Comparison of ENCODE assay signal across 8 mouse cellular contexts in genomic region chr5:76183750-76184261, GRCm38 (mm10). TPM values are rescaled to one million over a fixed set of nuclear protein-coding genes. Genes with fewer than 3 reads are reported as not detected.
DNase-seq lines count a peak whose midpoint lies in the region; ATAC-seq lines count a peak whose summit lies in the region.

Gene Tmem165, plus strand, starts transcription at chr5:76183880.

- no peaks in the 10 kb centered on the region for H3K4me1 ChIP-seq in brown adipose tissue, adult 24 weeks (ENCODE audit: control insufficient read depth, insufficient read depth, insufficient read length, low read length)
- peaks cover 13 to 51% of the 10 kb centered on the region in 2 experiments for H3K4me1 ChIP-seq in heart, embryonic 14.5 days (ENCODE audit: control insufficient read depth in 2 of 2, insufficient read depth in 2 of 2, low read length in 2 of 2)
- peaks cover 42% of the 10 kb centered on the region for H3K4me1 ChIP-seq in liver, embryonic 13.5 days (replicated peaks)
- peaks cover 15% of the 10 kb centered on the region for H3K4me1 ChIP-seq in stomach, embryonic 16.5 days (ENCODE audit: control insufficient read depth, insufficient read depth, low read length)

- H3K9me3 ChIP-seq in heart, embryonic 14.5 days (ENCODE audit: control insufficient read depth, low read length): no peaks in the 10 kb centered on the region
- no peaks in the 10 kb centered on the region for H3K9me3 ChIP-seq in liver, embryonic 13.5 days (replicated peaks)
- no peaks in the 10 kb centered on the region for H3K9me3 ChIP-seq in stomach, embryonic 16.5 days (replicated peaks; ENCODE audit: control insufficient read depth, low read length)

- peaks cover 12% of the 10 kb centered on the region for H3K36me3 ChIP-seq in heart, embryonic 14.5 days (ENCODE audit: control insufficient read depth, insufficient read depth, low read length)
- no peaks in the 10 kb centered on the region for H3K36me3 ChIP-seq in liver, embryonic 13.5 days
- H3K36me3 ChIP-seq in stomach, embryonic 16.5 days (ENCODE audit: control insufficient read depth, insufficient read depth, low read length): no peaks in the 10 kb centered on the region

- peak; percentile 94 for DNase-seq in CD4-positive, CD25-positive, alpha-beta regulatory T cell, adult 2 months (ENCODE audit: low read depth, low spot score)
- DNase-seq in fibroblast of lung, adult 2 months (ENCODE audit: low read depth): peak; percentile 70
- DNase-seq in kidney, postnatal 14 days: peak; percentile 96
- peak; percentile 90 for DNase-seq in liver, embryonic 13.5 days
- DNase-seq in neural tube, embryonic 10.5 days (ENCODE audit: extremely low spot score, low spot score): peak; percentile 93

- peak within 1 kb of the TSS; percentile 81 for H3K4me2 ChIP-seq in heart, embryonic 14.5 days (ENCODE audit: low read length)
- peak within 1 kb of the TSS; percentile 95 for H3K4me2 ChIP-seq in liver, embryonic 13.5 days
- H3K4me2 ChIP-seq in stomach, embryonic 16.5 days (ENCODE audit: low read depth, low read length): peak within 1 kb of the TSS; percentile 61

- peak within 1 kb of the TSS; percentile 96 for H3K9ac ChIP-seq in heart, embryonic 14.5 days (ENCODE audit: low read length)
- H3K9ac ChIP-seq in liver, embryonic 13.5 days: peak within 1 kb of the TSS; percentile 95
- peak within 1 kb of the TSS; percentile 98 for H3K9ac ChIP-seq in stomach, embryonic 16.5 days (ENCODE audit: low read length)

- H3K4me3 ChIP-seq in brown adipose tissue, adult 24 weeks (ENCODE audit: insufficient read depth, low read depth, low read length): peak within 1 kb of the TSS; percentile 86
- H3K4me3 ChIP-seq in heart, embryonic 14.5 days (ENCODE audit: control insufficient read depth in 1 of 2, insufficient read depth in 1 of 2, low read depth in 1 of 2, low read length in 2 of 2): peak within 1 kb of the TSS; percentile 85 to 97
- peak within 1 kb of the TSS; percentile 95 for H3K4me3 ChIP-seq in liver, embryonic 13.5 days (replicated peaks)
- peak within 1 kb of the TSS; percentile 94 for H3K4me3 ChIP-seq in stomach, embryonic 16.5 days (replicated peaks; ENCODE audit: low read length)

- 0% methylated on average over 48 of the region's 62 CpGs for WGBS in heart, embryonic 14.5 days
- WGBS in liver, embryonic 13.5 days (ENCODE audit: insufficient replicate concordance): under 1% methylated on average over 62 of the region's 62 CpGs
- under 1% methylated on average over 62 of the region's 62 CpGs for WGBS in stomach, embryonic 16.5 days

- no peaks in the 10 kb centered on the region for H3K27me3 ChIP-seq in heart, embryonic 14.5 days (ENCODE audit: control insufficient read depth, insufficient read depth, low read length)
- peaks cover 5% of the 10 kb centered on the region; the same call in 1 of the 2 replicates for H3K27me3 ChIP-seq in liver, embryonic 13.5 days
- H3K27me3 ChIP-seq in stomach, embryonic 16.5 days (ENCODE audit: control insufficient read depth, insufficient read depth, low read length): no peaks in the 10 kb centered on the region

- H3K27ac ChIP-seq in brown adipose tissue, adult 24 weeks (replicated peaks; ENCODE audit: low read depth, low read length): peak within 1 kb of the TSS; percentile 21
- H3K27ac ChIP-seq in heart, embryonic 14.5 days (replicated peaks in 1 of 2; ENCODE audit: control insufficient read depth in 1 of 2, insufficient read depth in 1 of 2, low read depth in 2 of 2, low read length in 2 of 2): peak within 1 kb of the TSS; percentile 92 to 97
- H3K27ac ChIP-seq in liver, embryonic 13.5 days: peak within 1 kb of the TSS; percentile 94
- H3K27ac ChIP-seq in stomach, embryonic 16.5 days (ENCODE audit: low read length): peak within 1 kb of the TSS; percentile 98

- ATAC-seq in heart, embryonic 14.5 days (ENCODE audit: insufficient number of reproducible peaks, insufficient read depth, low FRiP score, low read depth): peak; percentile 92
- ATAC-seq in liver, embryonic 13.5 days (ENCODE audit: low read depth): peak; percentile 96
- peak; percentile 97 for ATAC-seq in stomach, embryonic 16.5 days (ENCODE audit: insufficient read depth, low FRiP score)

RNA-seq across cellular contexts. Expression of gene Tmem165, which starts in this region (rescaled TPM):
- polyA plus RNA-seq in brown adipose tissue, adult 24 weeks (2012; ENCODE audit: insufficient read depth, insufficient read length, missing spikeins): 15.1 and 17.8 TPM in 2 replicates
- polyA plus RNA-seq in heart, embryonic 14.5 days (2014; fragmentation: Nextera tagmentation; extraction: Ambion mirVana): 87.4 and 101 TPM in 2 replicates
- polyA plus RNA-seq in liver, embryonic 13.5 days (2015; fragmentation: Nextera tagmentation; extraction: Ambion mirVana): 31.5 and 31.6 TPM in 2 replicates
- polyA plus RNA-seq in stomach, embryonic 16.5 days (2015; fragmentation: Nextera tagmentation; extraction: Ambion mirVana): 59.6 and 59.9 TPM in 2 replicates

Comparison
In these comparisons a context has a peak if more than half of its experiments do, and no peak if none do; other contexts are left out.
1. Peak in every context shown above with its lines: DNase-seq, ATAC-seq, H3K4me3 ChIP-seq and H3K27ac ChIP-seq.
2. H3K27ac ChIP-seq: peak in every context shown above with its lines; median percentile 98 in stomach, embryonic 16.5 days; 94 in heart, embryonic 14.5 days; 94 in liver, embryonic 13.5 days; 21 in brown adipose tissue, adult 24 weeks.